Mouse (Mus musculus) T-cell, adult 2 months (primary cell): ENCODE data around the gene Ptar1.

Experiments used
- DNase-seq: peaks from one replicate; pipeline ENCODE4 v3.0.0; 2022; ENCODE audit warnings: low spot score

Gene Ptar1

DNA sequence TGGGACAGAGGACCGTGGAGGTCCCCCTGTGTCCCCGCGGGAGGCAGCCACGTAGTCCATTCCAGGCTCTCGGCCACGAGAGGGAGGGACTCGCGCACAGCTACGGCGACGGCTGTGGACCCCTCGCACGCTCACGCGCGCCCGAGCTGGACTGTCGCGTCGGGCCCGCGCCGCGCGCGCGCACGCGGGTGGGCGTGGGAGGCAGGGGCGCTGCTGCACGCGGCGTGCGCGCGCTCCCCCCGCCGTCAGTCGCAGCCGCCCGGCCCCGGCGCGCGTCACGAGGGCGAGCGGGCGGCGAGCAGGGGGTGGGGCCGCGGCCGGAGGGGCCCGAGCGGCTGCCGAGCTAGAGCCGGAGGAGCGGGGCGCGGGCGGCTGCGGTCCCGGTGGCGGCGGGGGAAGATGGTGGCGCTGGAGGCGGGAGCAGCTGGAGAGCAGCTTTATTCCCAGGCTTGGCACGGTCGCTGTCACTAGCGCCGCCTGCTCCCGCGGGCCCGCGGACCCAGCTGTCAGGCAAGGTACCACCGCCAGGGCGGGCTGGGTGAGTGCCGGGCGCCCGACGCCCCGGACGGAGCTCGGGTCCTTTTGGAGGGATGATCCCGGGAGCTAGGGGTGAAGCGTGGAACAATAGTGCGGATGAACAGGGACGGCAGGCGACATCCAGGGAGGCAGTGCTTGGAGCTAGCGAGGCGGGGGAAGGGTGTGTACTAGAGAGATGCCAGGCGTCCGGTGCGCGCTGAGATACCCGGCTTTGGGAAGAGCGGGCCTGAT, 71.5 kb downstream of the Ptar1 start, which contains the start of gene Apba1:
Apba1 (plus strand) TSS at position 334 of the 768 bp plus-strand sequence.
- peak; percentile 1 for DNase-seq

DNA sequence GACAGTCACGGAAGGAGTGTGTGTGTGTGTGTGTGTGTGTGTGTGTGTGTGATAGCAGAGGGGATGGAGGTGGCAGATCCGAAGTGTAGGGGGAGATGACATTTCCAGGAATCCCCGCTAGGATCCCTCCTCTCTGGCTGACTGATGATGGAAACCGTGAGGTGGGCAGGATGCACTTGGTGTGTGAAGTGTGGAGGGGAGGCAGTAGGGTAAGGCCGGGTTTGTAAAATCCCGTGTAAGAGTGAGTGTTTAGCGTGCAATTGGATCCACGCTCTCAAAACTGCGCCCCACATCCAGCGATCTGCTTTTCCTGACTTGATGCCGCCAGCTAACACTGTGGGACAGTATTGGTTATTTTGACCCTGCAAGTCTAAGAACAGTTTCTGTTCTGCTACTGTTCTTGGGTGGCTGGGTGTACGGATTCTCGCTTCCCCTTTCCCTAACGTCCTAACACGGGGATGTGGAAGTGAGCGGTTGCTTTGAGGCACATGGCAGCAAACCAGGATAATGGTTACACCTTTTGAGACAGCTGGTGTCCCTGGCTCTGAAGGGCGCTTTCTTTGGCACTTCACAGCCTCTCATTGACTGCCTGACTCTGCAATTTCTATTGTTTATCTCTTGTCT, 72.2 kb downstream of the Ptar1 start:
- DNase-seq = no peak

DNA sequence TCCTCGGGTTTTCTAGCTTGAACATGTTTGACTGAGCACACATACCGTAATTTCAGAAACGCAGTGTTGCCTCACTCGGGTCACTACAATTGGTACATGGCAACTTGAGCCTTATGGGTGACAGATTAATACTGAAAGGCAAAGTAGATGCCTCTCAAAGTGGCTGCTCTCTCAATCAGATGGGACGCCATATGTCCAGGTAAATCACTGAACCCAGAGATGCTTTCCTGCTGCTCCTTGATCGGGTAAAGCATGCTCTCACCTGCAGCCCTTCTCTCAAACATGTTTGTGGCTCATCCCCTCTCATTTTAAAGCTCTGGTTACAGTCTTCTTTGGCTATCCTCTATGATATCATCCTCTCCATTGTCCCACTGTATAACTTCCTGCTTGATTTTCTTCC, 76.1 kb downstream of the Ptar1 start:
- no peak for DNase-seq

DNA sequence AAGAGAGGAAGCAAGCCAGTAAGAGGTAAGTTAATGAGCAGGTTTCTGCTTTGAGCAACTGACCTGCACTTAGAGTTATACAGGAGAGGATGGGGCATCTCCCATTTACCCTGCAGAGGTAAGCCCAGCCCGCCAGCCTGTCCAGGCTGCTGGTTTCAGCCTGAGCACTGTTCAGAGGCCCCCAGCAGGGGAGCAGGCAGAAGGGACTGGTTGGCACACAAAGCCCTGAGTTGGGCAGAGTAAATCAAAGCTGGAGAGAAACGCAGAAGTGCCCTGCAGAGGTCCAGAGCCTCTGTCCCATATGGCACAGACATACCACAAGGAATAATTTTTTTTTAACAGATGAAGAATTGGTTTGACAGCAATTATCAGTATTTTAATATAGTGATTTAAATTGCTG, 76.8 kb downstream of the Ptar1 start:
- DNase-seq = no peak

DNA sequence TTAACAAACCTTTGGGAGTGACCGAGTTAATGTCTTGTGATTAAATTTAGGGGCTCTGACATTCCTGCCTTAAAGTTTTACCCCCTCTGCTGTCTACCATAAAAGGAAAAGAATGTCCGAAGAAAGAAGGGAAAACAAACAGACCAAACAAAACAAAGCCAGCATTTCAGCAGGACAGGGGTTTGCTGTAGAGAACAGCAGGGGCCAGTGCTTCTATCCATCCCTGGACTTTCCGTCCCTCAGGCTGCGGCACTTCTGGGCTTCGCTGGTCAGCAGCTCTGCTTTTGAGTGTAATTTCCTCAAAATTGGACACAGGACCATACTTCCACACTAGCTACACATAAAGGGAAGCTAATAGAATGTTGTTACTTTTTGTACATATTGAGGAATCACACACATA, 81.6 kb downstream of the Ptar1 start:
- no peak for DNase-seq

DNA sequence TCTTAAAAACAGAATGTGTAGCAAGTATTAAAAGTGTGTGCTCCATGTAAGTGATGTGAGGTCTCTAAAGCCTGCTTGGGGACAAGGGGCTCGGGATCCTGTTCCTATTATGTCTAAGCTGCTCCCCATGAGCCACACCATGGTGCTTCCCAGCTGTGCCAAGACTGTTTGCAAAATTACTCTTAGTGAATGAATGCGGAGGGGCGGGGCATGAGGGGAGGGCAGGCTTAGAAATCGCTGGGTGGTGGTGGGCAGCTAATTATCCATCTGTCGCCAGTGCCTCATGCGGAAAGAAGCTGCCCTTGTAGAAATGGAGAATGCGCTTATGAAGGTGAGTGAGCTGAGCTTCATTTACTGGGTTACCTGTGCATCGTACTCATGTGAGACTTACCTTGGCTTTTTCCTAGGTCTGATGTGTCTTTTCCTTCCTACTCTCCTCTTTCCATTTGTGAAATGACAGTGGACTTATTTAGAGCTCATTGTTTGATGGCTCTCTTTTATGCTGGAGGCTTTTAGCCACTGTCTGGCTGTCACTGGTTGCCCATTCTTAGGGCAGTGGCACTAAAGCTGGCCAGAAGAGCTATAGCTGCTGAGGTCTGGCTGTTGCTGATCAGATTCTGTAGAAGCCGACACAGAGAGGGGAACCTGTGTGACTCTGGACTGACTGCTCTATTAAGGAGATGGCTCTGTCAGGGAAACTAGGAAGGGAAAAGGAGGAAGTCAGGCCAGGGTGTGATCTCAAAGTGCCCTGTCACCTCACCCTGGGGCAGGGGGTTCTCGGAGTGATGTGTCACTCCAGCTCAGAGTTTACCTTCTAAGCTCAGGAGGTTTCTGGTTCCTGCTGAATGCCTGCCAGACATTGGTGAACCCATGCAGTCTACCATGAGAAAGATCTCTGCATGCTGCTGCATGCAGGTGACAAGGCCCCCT, 83.5 kb downstream of the Ptar1 start:
- no peak for DNase-seq

DNA sequence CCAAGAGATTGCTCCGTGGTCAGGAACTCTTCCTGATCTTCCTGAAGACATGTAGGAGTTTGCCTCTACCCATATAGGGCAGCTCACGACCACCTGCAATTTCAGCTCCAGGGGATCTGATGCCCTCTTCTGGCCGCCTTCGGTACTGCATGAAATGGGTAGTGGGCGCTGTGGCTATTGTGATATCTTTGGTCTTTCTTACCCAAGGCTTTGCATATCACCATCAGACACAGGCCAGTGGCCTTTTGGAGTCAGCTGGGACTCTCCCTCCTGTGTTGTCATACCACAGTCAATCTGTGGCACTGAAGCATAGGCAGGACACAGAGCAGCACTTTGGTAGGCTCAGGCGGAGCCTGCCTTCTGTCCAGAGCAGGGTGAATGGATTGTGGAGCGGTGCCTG, 84.7 kb downstream of the Ptar1 start:
- DNase-seq = no peak

DNA sequence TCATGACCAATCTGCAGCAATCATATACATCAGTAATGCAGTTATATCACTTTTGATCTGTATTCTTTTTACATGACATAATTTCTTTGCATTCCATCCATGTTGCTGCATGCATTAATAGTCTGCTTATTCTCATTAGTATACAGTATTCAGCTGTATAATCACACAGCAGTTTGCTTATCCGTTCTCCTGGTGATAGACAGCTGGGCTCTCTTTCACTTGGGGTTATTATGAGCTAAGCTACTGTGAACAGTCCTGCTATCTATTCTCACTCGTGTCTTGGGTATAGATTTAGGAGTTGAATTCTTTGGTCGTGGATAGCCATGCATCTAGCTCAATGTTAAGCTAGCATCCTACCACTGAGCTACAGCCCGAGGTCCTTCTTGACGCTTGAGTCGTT, 88.1 kb downstream of the Ptar1 start:
- no peak for DNase-seq

DNA sequence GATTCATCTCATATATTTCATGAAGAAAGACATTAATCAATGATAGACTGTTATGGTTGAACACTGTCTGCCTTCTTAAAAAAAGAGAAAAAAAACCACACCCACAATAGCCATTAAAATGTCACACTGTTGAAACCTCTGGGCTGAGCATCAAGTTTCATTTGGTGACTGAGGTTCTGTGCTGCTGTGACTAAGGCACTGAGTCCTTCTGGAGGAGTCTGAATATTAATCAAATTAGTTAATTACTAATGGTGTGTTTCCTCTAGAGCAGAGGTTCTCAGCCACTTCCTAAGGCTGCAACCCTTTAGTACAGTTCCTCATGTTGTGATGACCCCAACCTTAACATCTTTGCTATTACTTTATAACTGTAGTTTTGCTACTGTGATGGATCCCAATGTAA, 91.9 kb downstream of the Ptar1 start:
- DNase-seq = no peak

DNA sequence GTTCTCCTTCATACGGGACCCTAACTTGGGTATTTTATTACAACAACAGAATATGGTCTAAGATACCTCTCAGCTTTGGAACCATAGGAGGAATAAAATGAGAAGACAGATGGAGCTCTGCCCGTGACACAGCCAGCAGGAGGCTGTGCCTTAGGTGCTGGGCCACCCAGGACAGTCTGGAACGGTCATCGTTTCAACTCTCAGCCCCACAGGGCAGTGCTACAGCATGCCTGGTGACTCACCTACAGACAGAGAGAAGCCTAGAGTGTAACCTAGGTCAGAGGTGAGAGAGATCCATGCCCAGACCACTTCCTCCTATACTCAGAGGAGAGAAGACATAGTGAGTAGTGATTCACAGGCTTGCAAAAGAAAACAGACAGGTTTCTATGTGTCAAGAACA, 92.9 kb downstream of the Ptar1 start:
- DNase-seq = no peak
